Mouse (Mus musculus): ENCODE data around the gene Zbed3.

GRCm38 (mm10) chr13:95375554-95375914, 52.1 kb downstream of the Zbed3 start:
- TF ChIP-seq POLR2A (IDR thresholded peaks at IDR 0.05; ENCODE audit: insufficient read depth, low read depth, low read length) (no peak), CTCF (IDR thresholded peaks at IDR 0.05) (no peak)

All from heart, adult 2 months (tissue).